Mouse (Mus musculus) kidney, adult 2 months (tissue): ENCODE data around the gene Prdm5.

ENCODE experiments used
- CTCF ChIP-seq: fragments of 200-500 bp; conservative IDR thresholded peaks from 2 replicates; pipeline ENCODE4 v1.5.1; 2011; ENCODE audit warnings: low read depth, mild to moderate bottlenecking, control low read depth, low read length, moderate library complexity, mixed read lengths; ENCODE audit not compliant: insufficient read depth, insufficient read length
- POLR2A ChIP-seq: fragments of 200-500 bp; IDR thresholded peaks from one replicate; pipeline ENCODE4 v1.6.1; 2011; ENCODE audit warnings: low read depth, low read length, control low read depth

DNA sequence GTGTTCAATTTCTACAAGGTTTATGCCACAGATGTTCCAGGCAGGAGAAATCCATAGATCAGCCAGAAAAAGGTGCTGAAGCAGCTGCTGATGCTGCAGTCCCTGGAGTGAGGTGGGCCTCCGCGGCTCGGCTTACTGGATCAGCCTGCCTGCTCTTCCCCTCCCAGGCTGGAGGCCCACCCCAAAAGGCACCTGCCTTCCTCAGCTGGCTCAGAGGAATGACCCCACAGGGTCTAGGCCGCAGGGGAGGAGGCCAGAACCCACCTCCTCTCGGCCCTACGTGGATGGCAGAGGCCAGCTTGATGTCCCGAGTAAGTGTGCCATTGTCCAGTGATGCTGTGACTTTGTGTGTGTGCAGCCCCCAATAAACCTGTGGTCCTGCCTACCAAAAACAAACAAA, 20.6 kb upstream of the Prdm5 start:
- TF ChIP-seq CTCF (no peak), POLR2A (no peak)
